Mouse (Mus musculus) midbrain, postnatal 0 days (tissue): ENCODE data around the gene Tmem53. TPM values are rescaled to one million over a fixed set of nuclear protein-coding genes. Genes with fewer than 3 reads are reported as not detected.

ENCODE experiments used
- ATAC-seq: fragments of 200-750 bp; cut with Nextera tagmentation; 2 replicates; pipeline ENCODE4 v1.8.0; 2017; ENCODE audit warnings: moderate number of reproducible peaks, mild to moderate bottlenecking, moderate TSS enrichment, moderate library complexity; ENCODE audit not compliant: low FRiP score
- DNase-seq: peaks from one replicate; pipeline ENCODE4 v3.0.0-alpha.2; 2015; ENCODE audit warnings: low spot score
- H3K27ac ChIP-seq: fragments of 300-500 bp; sonication (generic); 2 replicates; pipeline ENCODE4 v1.5.1; 2014; ENCODE audit warnings: low read depth, mild to moderate bottlenecking, low read length, mixed read lengths
- H3K27me3 ChIP-seq: fragments of 300-500 bp; sonication (generic); 2 replicates; pipeline ENCODE4 v1.6.1; 2014; ENCODE audit warnings: low read length, control low read depth, mixed read lengths; ENCODE audit not compliant: insufficient read depth
- H3K36me3 ChIP-seq: fragments of 300-500 bp; sonication (generic); 2 replicates; pipeline ENCODE4 v1.6.1; 2014; ENCODE audit warnings: low read length, control low read depth, mixed read lengths; ENCODE audit not compliant: insufficient read depth
- H3K4me1 ChIP-seq: fragments of 300-500 bp; sonication (generic); 2 replicates; pipeline ENCODE4 v1.6.1; 2014; ENCODE audit warnings: mild to moderate bottlenecking, control low read depth, antibody characterized with exemption, low read length, mixed read lengths; ENCODE audit not compliant: insufficient read depth
- H3K4me2 ChIP-seq: fragments of 300-500 bp; sonication (generic); 2 replicates; pipeline ENCODE4 v1.6.1; 2014; ENCODE audit warnings: low read depth, mild to moderate bottlenecking, low read length, mixed read lengths; ENCODE audit not compliant: poor library complexity, severe bottlenecking
- H3K4me3 ChIP-seq: fragments of 300-500 bp; sonication (generic); 2 replicates; pipeline ENCODE4 v1.5.1; 2014; ENCODE audit warnings: low read depth, mild to moderate bottlenecking, low read length, moderate library complexity
- H3K9ac ChIP-seq: fragments of 300-500 bp; sonication (generic); replicated peaks from 2 replicates; pipeline ENCODE4 v1.6.1; 2014; ENCODE audit warnings: mild to moderate bottlenecking, low read length, moderate library complexity, mixed read lengths; ENCODE audit not compliant: poor library complexity, severe bottlenecking
- H3K9me3 ChIP-seq: fragments of 300-500 bp; sonication (generic); 2 replicates; pipeline ENCODE4 v1.6.1; 2016; ENCODE audit warnings: low read length, control low read depth
- CTCF ChIP-seq: IDR thresholded peaks from 2 replicates; pipeline ENCODE4 v1.5.1; 2016; ENCODE audit warnings: antibody characterized with exemption, mild to moderate bottlenecking
- WGBS: fragments of 180-500 bp; shearing (Covaris S2); extraction: QIAGEN DNeasy Blood & Tissue Kit; methylation state at CpG from one replicate; pipeline ENCODE4 v1.1.7; 2014; 5-methylcytosine and 5-hydroxymethylcytosine counted together
- polyA plus RNA-seq: library from polyadenylated mRNA; unstranded; fragments of >200 nt; fragmentation: Nextera tagmentation; extraction: Ambion mirVana; gene quantifications from 2 replicates; pipeline ENCODE4 v1.2.1, GENCODE M21; 2015
- total RNA-seq: library from RNA; depleted of rRNA; stranded (reverse); fragments of >200 nt; gene quantifications from 2 replicates; pipeline ENCODE4 v1.2.3, GENCODE M21; 2014

Gene Tmem53
- total and polyA plus RNA-seq, 2 experiments from 2014 or later = 7.6 to 9.7 TPM

- no peaks in the 10 kb centered on the region for H3K9me3 ChIP-seq
- no peak overlapping the region for H3K4me3 ChIP-seq
- no peaks in the 10 kb centered on the region for H3K27me3 ChIP-seq
- no peak overlapping the region for H3K27ac ChIP-seq
- H3K36me3 ChIP-seq = no peaks in the 10 kb centered on the region
- WGBS = 75% methylated on average over 13 of the region's 13 CpGs
- DNase-seq (no peak), ATAC-seq (no peak)
- H3K4me1 ChIP-seq = no peaks in the 10 kb centered on the region
- no peak overlapping the region for H3K9ac ChIP-seq
- H3K4me2 ChIP-seq = no peak overlapping the region
- no peak for TF ChIP-seq CTCF
Measured at GRCm38 (mm10) chr4:117262101-117262913, 10.6 kb downstream of the Tmem53 start.

DNA sequence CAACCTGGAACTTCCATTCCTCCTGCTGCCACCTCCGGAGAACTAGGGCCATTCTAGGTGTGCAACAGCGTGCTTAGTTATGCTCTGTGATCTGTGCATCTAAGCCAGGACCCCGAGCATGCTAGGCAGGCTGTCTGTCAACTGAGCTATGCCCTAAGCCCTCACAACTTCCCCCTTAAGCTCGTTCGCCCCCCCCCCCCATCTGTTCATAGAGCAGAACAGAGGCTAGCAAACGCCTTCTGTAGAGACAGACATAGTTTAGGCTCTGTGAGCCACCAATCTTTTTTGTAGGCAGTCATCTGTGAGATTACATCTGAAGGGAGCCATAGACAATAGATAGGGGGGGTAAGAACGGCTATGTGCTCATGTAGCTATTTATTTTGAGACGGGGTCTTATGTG is 11.2 kb downstream of the Tmem53 start:
- no peak for TF ChIP-seq CTCF
- WGBS = 56% methylated on average over 8 of the region's 8 CpGs
- no peak for DNase-seq
- Histone ChIP-seq H3K9me3 (no peaks in the 10 kb centered on the region), H3K27me3 (no peaks in the 10 kb centered on the region), H3K4me1 (no peaks in the 10 kb centered on the region), H3K4me3 (no peak overlapping the region), H3K36me3 (no peaks in the 10 kb centered on the region), H3K4me2 (no peak overlapping the region), H3K9ac (no peak overlapping the region), H3K27ac (no peak overlapping the region)
- no peak for ATAC-seq

DNA sequence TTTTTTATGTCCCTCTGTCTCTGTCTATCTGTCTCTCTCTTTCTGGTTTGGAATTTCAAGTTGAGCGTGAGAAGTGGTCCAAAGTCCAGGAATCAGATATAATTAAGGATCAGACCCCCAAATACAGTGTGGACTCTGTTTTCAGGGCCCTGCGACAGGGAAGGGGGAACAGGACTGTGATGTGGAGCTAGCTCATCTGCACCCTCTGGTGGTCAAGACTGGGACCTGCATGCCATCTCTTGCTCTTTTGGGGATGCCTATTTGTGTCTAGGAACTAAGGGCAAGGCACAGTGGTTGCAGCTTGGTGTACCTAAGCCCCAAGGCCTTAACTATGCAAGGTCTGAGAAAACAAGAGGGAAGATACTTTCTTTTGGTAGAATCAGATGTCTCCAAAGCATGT is 15.5 kb downstream of the Tmem53 start:
- H3K27me3 ChIP-seq = 0 out of 2 replicates have a peak, but pooled peaks cover 7% of the 10 kb centered on the region
- H3K4me2 ChIP-seq = no peak overlapping the region
- peak; percentile 22; the same call in 1 of the 2 replicates for ATAC-seq
- 0% methylated on average over 2 of the region's 2 CpGs for WGBS
- no peak overlapping the region for H3K9ac ChIP-seq
- no peaks in the 10 kb centered on the region for H3K9me3 ChIP-seq
- no peak overlapping the region for H3K27ac ChIP-seq
- no peaks in the 10 kb centered on the region for H3K4me1 ChIP-seq
- peaks cover 11% of the 10 kb centered on the region; the same call in 1 of the 2 replicates for H3K36me3 ChIP-seq
- peak; percentile 96 for TF ChIP-seq CTCF
- no peak overlapping the region for H3K4me3 ChIP-seq
- DNase-seq = peak; percentile 78

- no peaks in the 10 kb centered on the region for H3K4me1 ChIP-seq
- no peak overlapping the region for H3K4me2 ChIP-seq
- peaks cover 15% of the 10 kb centered on the region for H3K36me3 ChIP-seq
- no peak overlapping the region for H3K4me3 ChIP-seq
- TF ChIP-seq CTCF = no peak
- H3K9me3 ChIP-seq = no peaks in the 10 kb centered on the region
- 0 out of 2 replicates have a peak, but pooled peaks cover 7% of the 10 kb centered on the region for H3K27me3 ChIP-seq
- WGBS = 87% methylated on average over 25 of the region's 25 CpGs
- DNase-seq (no peak), ATAC-seq (no peak)
- no peak overlapping the region for H3K9ac ChIP-seq
- H3K27ac ChIP-seq = no peak overlapping the region
Measured at GRCm38 (mm10) chr4:117267831-117268437, 16.2 kb downstream of the Tmem53 start.

DNA sequence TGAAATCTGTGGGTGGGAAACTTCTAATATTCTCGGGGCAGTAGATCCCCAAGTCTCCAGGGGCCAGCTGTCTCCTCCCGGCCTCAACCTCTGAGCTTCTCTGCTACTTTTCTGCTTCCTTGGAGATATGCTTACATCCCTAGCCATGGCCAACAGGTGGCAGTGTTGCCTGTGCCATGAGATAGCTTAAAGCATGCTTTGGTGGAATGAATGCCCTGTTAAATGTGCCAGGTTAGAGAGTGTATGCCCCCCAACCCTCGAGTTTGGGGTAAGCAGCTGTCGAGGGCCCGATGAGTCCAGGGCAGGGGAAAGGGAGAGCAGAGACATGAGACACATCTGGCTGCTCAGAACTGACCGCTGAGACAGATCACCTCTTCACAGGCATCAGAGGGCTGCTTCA is 18.5 kb downstream of the Tmem53 start:
- H3K36me3 ChIP-seq = peaks cover 25% of the 10 kb centered on the region
- H3K27me3 ChIP-seq = 0 out of 2 replicates have a peak, but pooled peaks cover 7% of the 10 kb centered on the region
- no peaks in the 10 kb centered on the region for H3K4me1 ChIP-seq
- no peak overlapping the region for H3K4me2 ChIP-seq
- H3K27ac ChIP-seq = no peak overlapping the region
- DNase-seq = peak; percentile 89
- ATAC-seq = peak; percentile 38; the same call in 1 of the 2 replicates
- 15% methylated on average over 6 of the region's 6 CpGs for WGBS
- no peak overlapping the region for H3K9ac ChIP-seq
- no peak overlapping the region for H3K4me3 ChIP-seq
- TF ChIP-seq CTCF = peak; percentile 98
- 0 out of 2 replicates have a peak, but pooled peaks cover 4% of the 10 kb centered on the region for H3K9me3 ChIP-seq

DNA sequence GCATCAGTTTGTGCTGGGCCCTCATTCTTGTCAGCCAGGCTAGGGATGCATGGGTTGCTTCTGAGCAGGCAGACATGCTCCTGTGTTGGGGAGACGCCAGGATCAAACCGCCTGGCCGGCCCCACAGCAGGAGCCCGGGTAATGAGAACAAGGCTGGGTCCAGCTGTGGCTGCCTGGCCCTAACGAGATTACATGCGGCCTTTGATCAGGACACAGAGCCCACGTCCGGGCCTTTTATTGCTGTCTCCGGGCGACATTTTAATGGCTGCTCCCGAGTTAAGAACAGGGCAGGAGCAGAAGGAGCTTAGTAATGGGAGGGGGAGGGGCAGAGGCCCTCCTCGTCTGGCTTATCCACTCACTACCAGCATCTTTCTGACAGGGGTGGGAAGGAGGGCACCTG is 20.7 kb downstream of the Tmem53 start:
- peaks cover 45% of the 10 kb centered on the region for H3K36me3 ChIP-seq
- 0 out of 2 replicates have a peak, but pooled peaks cover 7% of the 10 kb centered on the region for H3K27me3 ChIP-seq
- H3K9me3 ChIP-seq = 0 out of 2 replicates have a peak, but pooled peaks cover 4% of the 10 kb centered on the region
- H3K4me1 ChIP-seq = no peaks in the 10 kb centered on the region
- TF ChIP-seq CTCF = no peak
- H3K9ac ChIP-seq = no peak overlapping the region
- no peak for ATAC-seq
- H3K27ac ChIP-seq = no peak overlapping the region
- no peak overlapping the region for H3K4me2 ChIP-seq
- 19% methylated on average over 12 of the region's 12 CpGs for WGBS
- no peak overlapping the region for H3K4me3 ChIP-seq
- DNase-seq = no peak
